Mouse (Mus musculus): ENCODE measurements around the gene Npy4r. TPM values are rescaled to one million over a fixed set of nuclear protein-coding genes. Genes with fewer than 3 reads are reported as not detected.

Npy4r gene
- total and polyA plus RNA-seq, 3 experiments = 0.09 to 0.15 (median 0.10) TPM

DNA sequence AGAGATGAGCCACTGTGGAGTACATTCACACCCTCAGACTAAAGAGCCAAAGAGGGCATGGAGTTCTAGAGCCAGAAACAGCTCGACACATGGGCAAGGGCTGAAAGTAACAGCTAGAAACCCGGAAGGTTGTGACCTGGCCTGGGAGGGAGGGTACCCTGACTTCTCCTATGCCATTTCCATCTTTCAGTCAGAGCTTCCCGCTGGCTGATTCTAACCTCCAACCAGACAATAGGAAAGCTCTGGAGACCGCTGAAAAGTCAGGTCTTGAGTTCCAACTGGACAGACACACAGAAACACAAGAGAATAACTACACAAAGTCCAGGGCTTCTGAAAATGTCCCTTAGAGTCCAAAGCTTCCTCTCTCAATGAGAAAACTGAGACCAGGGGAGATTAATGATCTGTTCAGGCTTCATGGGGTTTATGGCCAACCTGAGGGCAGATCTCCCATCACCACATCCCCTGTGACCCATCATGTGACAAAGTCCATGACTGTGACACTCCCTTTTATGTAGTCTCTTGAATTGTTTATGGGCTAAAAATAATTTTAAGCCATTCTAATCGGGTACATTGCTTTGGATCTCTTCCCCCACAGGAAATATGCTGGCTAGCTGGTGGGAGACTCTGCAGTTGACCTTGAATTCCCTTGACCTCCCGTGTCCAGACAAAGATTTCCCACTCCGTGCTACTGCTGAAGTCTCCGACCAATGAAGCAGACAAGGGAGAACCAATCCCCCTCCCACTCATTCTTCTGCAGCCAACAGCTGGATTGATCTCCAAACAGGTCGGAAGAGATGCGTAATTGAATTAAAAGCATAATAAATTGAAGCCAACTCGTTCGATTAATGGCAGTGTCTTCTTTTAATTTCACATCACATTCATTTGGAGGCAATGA is 32.0 kb downstream of the Npy4r start:
- DNase-seq = no peak

DNA sequence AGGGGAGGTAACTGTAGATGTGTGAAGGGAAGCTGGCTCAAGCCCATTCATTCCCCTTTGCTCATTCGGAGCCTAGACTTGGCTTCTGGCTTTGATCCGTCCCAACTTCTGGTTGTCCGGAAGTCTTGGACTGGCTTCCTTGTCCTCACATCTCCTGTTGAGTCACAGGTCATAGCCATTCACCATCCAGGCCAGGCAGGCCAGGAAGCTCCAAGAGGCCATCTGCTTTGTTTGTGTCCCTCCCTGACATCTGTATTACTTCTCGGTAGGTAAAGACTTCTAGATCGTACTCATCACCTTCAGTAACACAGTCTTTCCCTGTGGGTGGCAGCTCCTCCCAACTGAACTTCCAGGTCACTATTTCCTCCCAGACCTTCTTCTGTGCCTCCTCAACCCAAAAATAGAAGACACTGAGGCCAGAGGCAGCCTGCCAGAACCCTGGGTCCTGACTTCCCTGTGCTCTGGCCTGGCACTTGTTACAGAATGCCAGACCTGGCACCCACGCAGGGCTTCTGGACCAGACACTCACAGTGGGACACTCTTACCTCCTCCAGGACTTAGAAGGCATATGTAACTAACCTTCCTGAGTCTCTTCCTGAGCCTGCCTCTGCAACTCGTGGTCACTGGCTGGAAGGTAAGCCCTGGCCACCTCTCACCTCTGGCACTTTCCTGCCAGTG is 33.1 kb downstream of the Npy4r start:
- peak; percentile 6 for DNase-seq

DNA sequence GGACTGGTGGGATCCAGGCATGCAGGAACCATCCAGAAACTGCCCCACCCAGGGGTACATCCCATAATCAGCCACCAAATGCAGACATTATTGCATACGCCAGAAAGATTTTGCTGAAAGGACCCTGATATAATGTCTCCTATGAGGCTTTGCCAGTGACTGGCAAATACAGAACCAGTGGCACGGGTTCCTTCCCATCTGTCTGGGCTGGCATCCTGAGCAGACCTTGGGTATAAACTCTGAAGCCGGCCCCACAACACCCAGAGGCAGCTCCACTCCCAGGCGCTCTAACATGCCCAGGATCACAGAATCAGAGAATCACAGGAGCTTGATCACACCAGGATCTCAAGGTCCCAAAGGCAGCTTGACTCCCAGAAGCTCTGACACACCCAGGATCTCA is 38.0 kb downstream of the Npy4r start:
- DNase-seq = no peak

DNA sequence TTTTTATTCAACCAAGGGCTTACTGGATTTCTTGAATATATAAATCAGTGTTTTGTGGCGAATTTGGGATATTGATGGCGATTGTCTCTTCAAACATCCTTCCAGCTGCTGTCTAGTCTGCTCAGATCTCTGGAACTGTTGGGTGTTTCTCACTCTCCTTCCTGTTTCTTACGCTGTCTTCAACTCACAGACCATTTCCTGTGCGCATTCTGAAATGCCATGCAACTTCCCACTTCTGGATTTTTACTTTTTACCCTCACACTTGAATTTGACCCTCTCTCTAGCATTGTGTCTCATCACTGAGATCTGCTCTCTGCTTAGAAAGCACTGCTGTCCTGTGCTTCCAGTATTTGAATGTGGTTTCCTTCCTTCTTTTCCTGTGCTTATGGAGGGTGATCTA is 44.7 kb downstream of the Npy4r start:
- no peak for DNase-seq

DNA sequence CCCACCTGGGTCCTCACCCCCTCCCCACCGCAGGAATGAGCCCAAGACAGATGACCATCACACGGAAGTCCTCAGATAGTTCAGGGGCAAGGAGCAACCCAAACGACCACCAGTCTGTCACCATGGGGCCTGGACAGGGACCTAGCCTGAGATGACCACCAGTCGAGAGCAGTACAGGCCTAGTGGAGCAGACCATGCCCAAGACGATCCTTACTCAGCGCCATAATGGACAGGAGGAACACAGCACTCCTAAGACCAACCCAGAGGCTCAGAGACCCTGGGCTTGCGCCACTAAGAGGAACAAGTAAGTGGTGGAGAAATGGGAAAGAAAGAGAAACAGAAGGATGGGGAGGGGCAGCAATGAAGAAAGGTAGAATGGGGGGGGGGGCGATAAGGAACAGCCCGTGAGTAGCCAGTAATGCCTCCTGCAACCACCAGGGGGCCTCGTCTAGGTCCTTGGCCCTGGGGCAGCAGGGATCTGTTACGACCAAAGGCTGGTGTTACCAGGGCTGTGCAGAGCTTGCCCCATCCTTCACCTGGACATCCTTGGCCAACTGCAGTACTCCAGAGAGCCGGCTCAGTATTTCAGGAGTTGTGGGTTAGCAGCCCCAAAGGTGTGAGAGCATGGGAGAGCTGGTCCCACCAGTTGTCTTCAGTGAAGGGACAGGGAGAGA is 45.8 kb downstream of the Npy4r start:
- DNase-seq = peak; percentile 53

DNA sequence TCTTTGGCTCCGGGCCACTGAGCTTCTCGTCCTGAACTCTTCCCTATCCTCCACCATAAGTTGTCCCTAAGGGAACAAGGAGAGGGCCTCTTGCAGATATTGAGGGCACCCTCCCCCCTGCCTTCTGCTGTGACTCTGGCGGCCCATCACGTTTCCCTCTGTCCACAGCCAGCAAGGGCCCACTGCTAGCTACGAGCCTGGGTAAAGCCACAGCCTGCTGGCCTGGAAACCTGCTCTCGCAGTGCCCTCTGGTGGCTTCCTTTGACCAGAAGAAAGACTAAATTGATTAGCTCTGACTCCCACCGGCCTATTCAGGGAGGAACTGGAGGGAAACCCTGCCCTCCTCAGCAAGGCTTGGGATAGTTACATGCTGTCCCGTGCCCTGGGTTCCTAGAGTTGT is 47.4 kb downstream of the Npy4r start:
- peak; percentile 72 for DNase-seq

DNA sequence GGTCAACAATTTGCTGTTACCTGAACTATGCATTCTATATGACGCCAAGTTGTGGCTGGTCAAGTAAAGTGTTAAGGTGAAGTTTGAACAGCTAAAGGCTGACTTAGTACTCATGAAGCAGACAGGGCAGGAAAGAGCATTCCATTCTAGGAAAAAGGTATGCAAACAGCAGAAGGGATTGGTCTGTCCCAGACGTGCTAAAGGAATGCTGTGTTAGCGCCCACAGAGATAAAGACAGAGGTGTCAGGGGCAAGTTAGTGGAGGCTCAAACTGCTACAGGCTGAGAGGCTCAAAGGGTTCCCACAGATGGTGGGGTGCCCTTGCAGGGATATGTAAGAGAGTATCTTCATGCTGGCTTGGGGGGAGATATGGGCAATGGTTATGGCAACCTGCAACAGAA is 48.4 kb downstream of the Npy4r start:
- no peak for DNase-seq

DNA sequence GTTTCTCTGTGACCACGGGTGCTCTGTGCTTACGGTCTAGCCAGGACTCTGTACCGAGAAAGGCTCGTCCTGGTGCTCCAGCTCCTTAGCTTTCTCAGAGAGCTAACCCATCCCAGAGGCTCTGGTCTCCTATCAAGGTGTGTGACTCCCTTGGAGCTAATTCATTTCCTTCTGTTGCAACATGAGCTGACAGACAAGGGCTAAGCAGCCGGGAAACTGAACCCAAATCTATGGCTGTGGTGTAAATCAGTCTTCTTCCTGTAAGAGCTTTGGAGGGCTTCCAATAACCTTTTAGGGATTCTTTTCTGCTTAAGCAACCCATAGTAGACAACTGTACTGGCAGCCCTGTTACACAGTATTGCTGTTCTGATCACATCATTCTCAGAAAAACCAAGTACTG is 49.7 kb downstream of the Npy4r start, which contains the start of gene A630023A22Rik:
TSS of gene A630023A22Rik (minus strand) at position 154 of the 400 bp plus-strand sequence.
- no peak for DNase-seq

DNA sequence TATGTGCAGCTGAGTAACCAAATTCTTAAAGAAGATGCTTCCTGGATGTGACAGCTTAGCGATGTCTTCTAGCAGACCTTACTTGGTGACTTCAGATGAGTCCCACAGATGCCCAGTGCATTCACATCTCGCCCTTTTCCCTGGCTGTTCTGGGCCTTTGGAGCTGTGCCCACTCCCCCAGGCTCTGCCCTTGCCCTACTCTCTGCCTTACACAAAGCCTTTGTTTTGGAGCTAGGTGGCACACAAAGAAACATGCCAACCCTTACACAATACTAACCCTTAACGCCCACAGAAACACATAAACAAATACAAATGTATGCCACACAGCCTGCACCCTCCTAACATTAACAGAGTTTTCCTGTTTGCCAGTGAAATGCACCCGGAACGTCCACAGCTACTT is 56.1 kb downstream of the Npy4r start:
- no peak for DNase-seq

Other genes starting within 250 kb of the Npy4r start
- gene Gdf10, start 228.9 kb downstream of the Npy4r start, total RNA-seq (2021) = 10 to 100 TPM; 11.2 to 24.6 TPM
- 50.5 and 52.1 TPM in 2 replicates for gene Gdf10, start 228.9 kb downstream of the Npy4r start, polyA plus RNA-seq (2012; rRNA removed)
- not detected for gene Gdf2, start 211.4 kb downstream of the Npy4r start, total RNA-seq (2021)
- 0.03 TPM in 1 of 2 replicates, not detected in the other for gene Gdf2, start 211.4 kb downstream of the Npy4r start, polyA plus RNA-seq (2012; rRNA removed)
- not detected for gene Rbp3, start 198.5 kb downstream of the Npy4r start, total RNA-seq (2021)
- not detected in 2 replicates for gene Rbp3, start 198.5 kb downstream of the Npy4r start, polyA plus RNA-seq (2012; rRNA removed)
- under 1 TPM in 1 of 2 experiments, not detected in 1; 0.07 TPM for gene Zfp488, start 173.7 kb downstream of the Npy4r start, total RNA-seq (2021)
- gene Zfp488, start 173.7 kb downstream of the Npy4r start, polyA plus RNA-seq (2012; rRNA removed) = 0.02 TPM in 1 of 2 replicates, not detected in the other
- not detected for gene Gm30083, start 137.3 kb downstream of the Npy4r start, total RNA-seq (2021)
- not detected in 2 replicates for gene Gm30083, start 137.3 kb downstream of the Npy4r start, polyA plus RNA-seq (2012; rRNA removed)
- under 1 TPM; 0.14 to 0.24 TPM for gene Gm5460, start 135.7 kb downstream of the Npy4r start, total RNA-seq (2021)
- gene Gm5460, start 135.7 kb downstream of the Npy4r start, polyA plus RNA-seq (2012; rRNA removed) = 0.36 and 0.47 TPM in 2 replicates
- gene Antxrl, start 99.8 kb downstream of the Npy4r start, total RNA-seq (2021) = not detected
- not detected in 2 replicates for gene Antxrl, start 99.8 kb downstream of the Npy4r start, polyA plus RNA-seq (2012; rRNA removed)
- gene Anxa8, start 66.5 kb downstream of the Npy4r start, total RNA-seq (2021) = 1 to 10 TPM; 3.6 to 5.9 TPM
- gene Anxa8, start 66.5 kb downstream of the Npy4r start, polyA plus RNA-seq (2012; rRNA removed) = 0.74 and 1.2 TPM in 2 replicates
- not detected for gene A630023A22Rik, start 49.7 kb downstream of the Npy4r start, total RNA-seq (2021)
- gene A630023A22Rik, start 49.7 kb downstream of the Npy4r start, polyA plus RNA-seq (2012; rRNA removed) = not detected in 2 replicates
- gene Gprin2, start 49.2 kb upstream of the Npy4r start, total RNA-seq (2021) = 1 to 10 TPM; 1.4 to 2.8 TPM
- 0.85 and 1.3 TPM in 2 replicates for gene Gprin2, start 49.2 kb upstream of the Npy4r start, polyA plus RNA-seq (2012; rRNA removed)
- gene Syt15, start 67.1 kb upstream of the Npy4r start, total RNA-seq (2021) = under 1 TPM; 0.17 to 0.24 TPM
- gene Syt15, start 67.1 kb upstream of the Npy4r start, polyA plus RNA-seq (2012; rRNA removed) = 0.52 and 0.85 TPM in 2 replicates
- 1 to 10 TPM; 7.6 to 9.2 TPM for gene Shld2, start 158.0 kb upstream of the Npy4r start, total RNA-seq (2021)
- 1.4 and 1.5 TPM in 2 replicates for gene Shld2, start 158.0 kb upstream of the Npy4r start, polyA plus RNA-seq (2012; rRNA removed)
- gene Glud1, start 158.2 kb upstream of the Npy4r start, total RNA-seq (2021) = 100 to 1,000 TPM; 152 to 249 TPM
- gene Glud1, start 158.2 kb upstream of the Npy4r start, polyA plus RNA-seq (2012; rRNA removed) = 184 and 207 TPM in 2 replicates
- gene Fam25c, start 202.9 kb upstream of the Npy4r start, total RNA-seq (2021) = not detected
- gene Fam25c, start 202.9 kb upstream of the Npy4r start, polyA plus RNA-seq (2012; rRNA removed) = not detected in 2 replicates
- 10 to 100 TPM; 20.5 to 38.5 TPM for gene Sncg, start 222.3 kb upstream of the Npy4r start, total RNA-seq (2021)
- 26.1 and 33.8 TPM in 2 replicates for gene Sncg, start 222.3 kb upstream of the Npy4r start, polyA plus RNA-seq (2012; rRNA removed)
- gene Mmrn2, start 223.0 kb upstream of the Npy4r start, total RNA-seq (2021) = 10 to 100 TPM; 26.5 to 42.4 TPM
- gene Mmrn2, start 223.0 kb upstream of the Npy4r start, polyA plus RNA-seq (2012; rRNA removed) = 16.7 and 17.1 TPM in 2 replicates

All from adrenal gland, adult 2 months (tissue).